Mouse (Mus musculus) cerebellum, adult 8-10 months (tissue): ENCODE measurements around the gene Ptrh2.

ENCODE experiments used
- DNase-seq: peaks from one replicate; pipeline ENCODE4 v3.0.0; 2022

Gene Ptrh2

GRCm38 (mm10) chr11:86671041-86671675, 12.6 kb upstream of the Ptrh2 start:
- DNase-seq = no peak

GRCm38 (mm10) chr11:86672772-86673171, 11.0 kb upstream of the Ptrh2 start:
- no peak for DNase-seq

- DNase-seq = no peak
These were observed 8.3 kb upstream of the Ptrh2 start for GRCm38 (mm10) chr11:86675520-86675919.

- no peak for DNase-seq
These were observed 4.8 kb upstream of the Ptrh2 start for GRCm38 (mm10) chr11:86678957-86679356.

- DNase-seq = no peak
These were observed 3.1 kb upstream of the Ptrh2 start for GRCm38 (mm10) chr11:86680729-86681128.

- no peak for DNase-seq
These were observed 2.4 kb upstream of the Ptrh2 start for GRCm38 (mm10) chr11:86681423-86681822.

GRCm38 (mm10) chr11:86682861-86683260, 924 bp upstream of the Ptrh2 start:
- no peak for DNase-seq

- no peak for DNase-seq
These were observed 584 bp downstream of the Ptrh2 start for GRCm38 (mm10) chr11:86684126-86685012.

- no peak for DNase-seq
These were observed 1.6 kb downstream of the Ptrh2 start for GRCm38 (mm10) chr11:86685366-86685765.

GRCm38 (mm10) chr11:86690383-86690782, 6.6 kb downstream of the Ptrh2 start:
- no peak for DNase-seq

GRCm38 (mm10) chr11:86691482-86691881, 7.7 kb downstream of the Ptrh2 start:
- no peak for DNase-seq

- no peak for DNase-seq
These were observed 8.2 kb downstream of the Ptrh2 start for GRCm38 (mm10) chr11:86691956-86692355.

GRCm38 (mm10) chr11:86692546-86692945, 8.8 kb downstream of the Ptrh2 start:
- no peak for DNase-seq

- DNase-seq = no peak
These were observed 11.7 kb downstream of the Ptrh2 start for GRCm38 (mm10) chr11:86695461-86695860.

GRCm38 (mm10) chr11:86701151-86701550, 17.4 kb downstream of the Ptrh2 start:
- no peak for DNase-seq

- no peak for DNase-seq
These were observed 30.8 kb downstream of the Ptrh2 start for GRCm38 (mm10) chr11:86714606-86715005.

- DNase-seq = no peak
These were observed 33.7 kb downstream of the Ptrh2 start for GRCm38 (mm10) chr11:86717306-86718065.

- no peak for DNase-seq
These were observed 34.6 kb downstream of the Ptrh2 start for GRCm38 (mm10) chr11:86718369-86718768.

GRCm38 (mm10) chr11:86719390-86719789, 35.6 kb downstream of the Ptrh2 start:
- DNase-seq = no peak

- DNase-seq = no peak
These were observed 40.2 kb downstream of the Ptrh2 start for GRCm38 (mm10) chr11:86724004-86724403.

- DNase-seq = no peak
These were observed 41.2 kb downstream of the Ptrh2 start for GRCm38 (mm10) chr11:86724982-86725381.

GRCm38 (mm10) chr11:86725607-86726006, 41.8 kb downstream of the Ptrh2 start:
- no peak for DNase-seq

- DNase-seq = no peak
These were observed 47.7 kb downstream of the Ptrh2 start for GRCm38 (mm10) chr11:86731443-86731842.
